Mouse (Mus musculus) ES-Bruce4 (cell line): Measurements from ENCODE around the gene Znrf1. TPM values are rescaled to one million over a fixed set of nuclear protein-coding genes. Genes with fewer than 3 reads are reported as not detected.

Source experiments
- H3K27ac ChIP-seq: 2 replicates; pipeline ENCODE4 v1.5.1; 2012; ENCODE audit warnings: low read length, inconsistent platforms; ENCODE audit not compliant: insufficient read depth
- H3K27me3 ChIP-seq: 2 replicates; pipeline ENCODE4 v1.6.1; 2012; ENCODE audit warnings: mild to moderate bottlenecking, low read length, inconsistent platforms; ENCODE audit not compliant: control insufficient read depth, poor library complexity, insufficient read depth, severe bottlenecking
- H3K36me3 ChIP-seq: 2 replicates; pipeline ENCODE4 v1.6.1; 2012; ENCODE audit warnings: inconsistent platforms, mild to moderate bottlenecking, low read length, moderate library complexity; ENCODE audit not compliant: control insufficient read depth, poor library complexity, insufficient read depth, severe bottlenecking
- H3K4me1 ChIP-seq: one replicate; pipeline ENCODE4 v1.8.1; 2011; ENCODE audit warnings: low read length; ENCODE audit not compliant: control insufficient read depth, insufficient read depth
- H3K4me3 ChIP-seq: 2 replicates; pipeline ENCODE4 v1.5.1; 2011; ENCODE audit warnings: low read depth, mild to moderate bottlenecking, low read length
- H3K9ac ChIP-seq: 2 replicates; pipeline ENCODE4 v1.6.1; 2012; ENCODE audit warnings: low read depth, mild to moderate bottlenecking, inconsistent platforms; ENCODE audit not compliant: poor library complexity, severe bottlenecking
- H3K9me3 ChIP-seq: replicated peaks from 2 replicates; pipeline ENCODE4 v1.6.1; 2012; ENCODE audit warnings: mild to moderate bottlenecking, low read length, inconsistent platforms; ENCODE audit not compliant: control insufficient read depth, poor library complexity, insufficient read depth, severe bottlenecking
- CTCF ChIP-seq: IDR thresholded peaks from one replicate; pipeline ENCODE4 v1.8.1; 2011; ENCODE audit warnings: low read depth, low read length
- EP300 ChIP-seq: IDR thresholded peaks from 2 replicates; pipeline ENCODE4 v1.6.1; 2011; ENCODE audit warnings: low read depth, low read length; ENCODE audit not compliant: insufficient read depth
- POLR2A ChIP-seq: IDR thresholded peaks from one replicate; pipeline ENCODE4 v1.8.1; 2011; ENCODE audit warnings: low read length; ENCODE audit not compliant: insufficient read depth
- polyA plus RNA-seq: library from polyadenylated mRNA; stranded (reverse); fragments of >200 nt; gene quantifications from 2 replicates; pipeline ENCODE4 v1.2.4, GENCODE M21; 2011; ENCODE audit warnings: low read depth; ENCODE audit not compliant: missing spikeins, insufficient read depth, insufficient read length

The Znrf1 gene
- polyA plus RNA-seq, 1 experiment, result 38.5 TPM

GRCm38 (mm10) chr8:111538194-111538593, 2.3 kb downstream of the Znrf1 start:
- 0 out of 2 replicates have a peak, but pooled peaks cover 2% of the 10 kb centered on the region for H3K27me3 ChIP-seq
- H3K4me3 ChIP-seq, result peak overlapping the region; percentile 76
- no peak overlapping the region for H3K27ac ChIP-seq
- peak overlapping the region; percentile 100 for H3K9ac ChIP-seq
- TF ChIP-seq POLR2A (no peak), CTCF (no peak), EP300 (no peak)
- H3K4me1 ChIP-seq, result peaks cover 11% of the 10 kb centered on the region
- 0 out of 2 replicates have a peak, but pooled peaks cover 5% of the 10 kb centered on the region for H3K36me3 ChIP-seq
- H3K9me3 ChIP-seq, result no peaks in the 10 kb centered on the region

DNA sequence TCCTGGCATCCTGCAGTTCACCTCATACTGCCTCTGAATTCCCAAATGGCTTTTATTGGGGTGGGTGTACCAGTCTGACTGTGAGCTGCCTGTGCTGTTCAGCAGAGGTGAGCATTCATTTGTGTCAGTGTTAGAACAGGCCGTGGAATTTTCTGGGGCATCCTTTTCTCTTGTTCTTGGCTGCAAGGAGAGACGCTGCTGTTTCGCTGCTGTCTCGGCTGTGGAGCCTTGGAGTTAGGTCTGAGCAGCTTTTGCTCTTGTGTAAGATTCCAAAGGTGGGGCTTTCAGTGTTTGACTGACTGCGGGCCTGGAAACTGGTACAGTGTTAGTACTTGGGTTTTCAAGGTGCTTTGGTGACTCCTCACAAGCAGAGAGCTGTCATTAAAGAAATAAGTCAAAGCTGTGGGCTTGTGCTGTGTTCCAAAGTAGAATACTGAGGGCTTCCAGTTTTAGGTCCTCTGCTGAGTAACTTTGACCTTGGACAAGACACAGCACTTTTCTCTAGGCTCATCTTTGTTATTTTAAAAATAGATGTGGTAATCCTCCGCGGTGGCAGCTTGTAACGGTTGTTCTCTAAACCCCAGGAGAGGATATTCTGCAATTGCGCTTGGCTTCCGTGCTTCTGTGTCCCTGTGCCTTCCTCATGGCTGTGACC, 3.7 kb downstream of the Znrf1 start:
- Histone ChIP-seq H3K9me3 (no peaks in the 10 kb centered on the region), H3K27me3 (0 out of 2 replicates have a peak, but pooled peaks cover 2% of the 10 kb centered on the region), H3K36me3 (0 out of 2 replicates have a peak, but pooled peaks cover 5% of the 10 kb centered on the region), H3K4me3 (no peak overlapping the region), H3K9ac (peak overlapping the region; percentile 27), H3K27ac (peak overlapping the region; percentile 56), H3K4me1 (peaks cover 11% of the 10 kb centered on the region)
- TF ChIP-seq CTCF (no peak), POLR2A (no peak), EP300 (no peak)

GRCm38 (mm10) chr8:111543712-111544380, 7.9 kb downstream of the Znrf1 start:
- Histone ChIP-seq H3K4me3 (no peak overlapping the region), H3K36me3 (0 out of 2 replicates have a peak, but pooled peaks cover 5% of the 10 kb centered on the region), H3K9ac (no peak overlapping the region), H3K27ac (peak overlapping the region; percentile 55), H3K27me3 (no peaks in the 10 kb centered on the region), H3K4me1 (peaks cover 18% of the 10 kb centered on the region), H3K9me3 (no peaks in the 10 kb centered on the region)
- no peak for TF ChIP-seq POLR2A
- TF ChIP-seq CTCF, result no peak
- no peak for TF ChIP-seq EP300

DNA sequence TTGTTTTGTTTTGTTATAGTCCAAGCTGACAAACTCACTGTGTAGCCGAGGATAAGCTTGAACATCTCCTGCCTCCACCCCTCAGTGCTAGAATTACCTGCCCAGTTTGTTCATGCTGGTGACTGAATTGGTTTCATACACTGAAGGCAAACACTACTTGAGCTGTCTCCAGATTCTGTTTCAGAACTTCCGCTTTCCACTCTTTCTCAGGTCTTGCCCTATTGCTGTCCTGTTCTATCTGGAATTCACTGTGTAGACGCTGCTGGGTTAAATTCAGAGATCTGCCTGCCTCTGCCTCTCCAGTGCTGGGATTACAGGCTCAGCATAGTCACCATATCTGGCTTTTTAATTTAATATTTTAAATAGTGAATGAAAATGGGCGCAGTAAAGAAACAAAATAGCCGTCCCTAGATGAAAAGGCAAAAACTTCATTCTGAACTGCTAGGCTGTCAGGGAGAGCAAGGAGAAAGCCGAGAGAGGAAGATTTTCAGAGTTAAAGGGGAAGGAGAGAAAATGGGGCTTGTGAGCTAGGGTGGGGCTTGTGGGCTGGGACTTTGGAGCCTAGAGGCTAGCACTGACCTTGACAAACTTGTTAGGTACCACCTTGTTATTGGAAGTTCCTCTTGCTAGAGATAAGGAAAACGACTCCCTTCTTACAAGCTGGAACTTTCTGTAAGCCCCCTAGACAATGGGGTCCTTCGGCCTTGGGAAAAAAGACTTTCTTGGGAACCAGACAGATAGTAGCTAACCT, 9.7 kb downstream of the Znrf1 start:
- no peaks in the 10 kb centered on the region for H3K36me3 ChIP-seq
- TF ChIP-seq CTCF, result no peak
- TF ChIP-seq EP300, result peak; percentile 88
- no peaks in the 10 kb centered on the region for H3K27me3 ChIP-seq
- H3K9me3 ChIP-seq, result no peaks in the 10 kb centered on the region
- peak overlapping the region; percentile 97 for H3K27ac ChIP-seq
- H3K4me1 ChIP-seq, result peaks cover 15% of the 10 kb centered on the region
- H3K4me3 ChIP-seq, result no peak overlapping the region
- H3K9ac ChIP-seq, result peak overlapping the region; percentile 56

DNA sequence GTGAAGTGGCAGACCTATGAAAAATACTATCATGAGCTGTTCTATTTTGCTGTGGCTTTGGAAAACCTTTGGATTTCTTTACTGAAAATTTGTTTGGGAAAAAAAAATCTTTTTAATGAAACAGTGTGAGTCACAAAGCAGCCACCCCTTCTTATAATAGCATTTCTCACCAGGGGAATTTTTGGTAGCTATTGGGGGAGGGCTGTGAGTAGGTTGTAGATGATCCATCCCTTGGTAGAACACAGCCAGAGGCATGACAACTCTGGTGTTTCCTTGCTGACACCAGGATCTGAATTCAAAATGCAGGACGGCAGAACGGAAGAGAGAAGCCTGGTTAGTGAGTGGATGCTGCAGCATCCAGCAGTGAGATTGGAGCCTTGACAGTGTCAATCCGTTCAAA, 11.2 kb downstream of the Znrf1 start:
- Histone ChIP-seq H3K9me3 (no peaks in the 10 kb centered on the region), H3K27ac (peak overlapping the region; percentile 22; the same call in 1 of the 2 replicates), H3K9ac (no peak overlapping the region), H3K36me3 (no peaks in the 10 kb centered on the region), H3K27me3 (no peaks in the 10 kb centered on the region), H3K4me1 (peaks cover 10% of the 10 kb centered on the region), H3K4me3 (no peak overlapping the region)
- TF ChIP-seq POLR2A (no peak), EP300 (no peak), CTCF (no peak)

DNA sequence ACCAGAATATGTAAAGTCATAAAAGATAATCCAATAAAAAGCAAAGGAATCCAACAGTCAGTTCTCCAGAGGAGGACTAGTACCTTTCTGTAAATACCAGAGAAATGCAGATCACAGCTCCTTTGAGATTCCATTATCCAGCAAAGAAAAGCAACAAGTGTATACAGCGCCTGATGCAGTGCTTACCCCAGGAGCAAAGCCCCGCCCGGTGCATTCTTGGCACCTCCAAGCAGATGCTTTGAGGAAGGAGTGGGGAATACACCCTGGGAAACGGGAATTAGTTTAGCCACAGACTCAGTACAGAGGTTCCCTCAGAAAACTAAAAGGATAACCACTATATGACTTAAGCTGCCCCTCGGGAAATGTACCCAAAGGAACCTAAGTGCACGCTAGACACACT, 12.3 kb downstream of the Znrf1 start:
- no peaks in the 10 kb centered on the region for H3K36me3 ChIP-seq
- peak overlapping the region; percentile 55 for H3K27ac ChIP-seq
- no peaks in the 10 kb centered on the region for H3K9me3 ChIP-seq
- H3K4me3 ChIP-seq, result no peak overlapping the region
- TF ChIP-seq EP300 (peak; percentile 72), POLR2A (no peak)
- H3K27me3 ChIP-seq, result no peaks in the 10 kb centered on the region
- H3K4me1 ChIP-seq, result peaks cover 8% of the 10 kb centered on the region
- no peak overlapping the region for H3K9ac ChIP-seq
